Mouse (Mus musculus) cerebellum, adult 2 months (tissue): Measurements from ENCODE around the gene Krtap9-5. TPM values are rescaled to one million over a fixed set of nuclear protein-coding genes. Genes with fewer than 3 reads are reported as not detected.

Source experiments
- DNase-seq, 2 experiments: peaks; one replicate each; pipeline ENCODE4 v3.0.0; 2021
- H3K27ac ChIP-seq: fragments of 200-500 bp; 2 replicates; pipeline ENCODE4 v1.5.1; 2012; ENCODE audit warnings: low read length, control low read depth, inconsistent platforms; ENCODE audit not compliant: insufficient read depth
- H3K27me3 ChIP-seq: fragments of 200-500 bp; 2 replicates; pipeline ENCODE4 v1.6.1; 2012; ENCODE audit warnings: inconsistent platforms, mild to moderate bottlenecking, low read length, moderate library complexity; ENCODE audit not compliant: control insufficient read depth, insufficient read depth
- H3K4me1 ChIP-seq: fragments of 200-500 bp; 2 replicates; pipeline ENCODE4 v1.6.1; 2011; ENCODE audit warnings: low read length; ENCODE audit not compliant: control insufficient read depth, insufficient read depth
- H3K4me3 ChIP-seq: fragments of 200-500 bp; replicated peaks from 2 replicates; pipeline ENCODE3; 2011; ENCODE audit warnings: mild to moderate bottlenecking, low read depth, low read length, control low read depth; ENCODE audit not compliant: insufficient read depth
- CTCF ChIP-seq: fragments of 200-500 bp; IDR thresholded peaks from 2 replicates; pipeline ENCODE4 v1.5.1; 2011; ENCODE audit warnings: low read depth, mild to moderate bottlenecking, control low read depth, low read length, moderate library complexity, borderline replicate concordance; ENCODE audit not compliant: insufficient read depth
- POLR2A ChIP-seq: fragments of 200-500 bp; IDR thresholded peaks from 2 replicates; pipeline ENCODE4 v1.6.1; 2011; ENCODE audit warnings: low read length, control low read depth, borderline replicate concordance; ENCODE audit not compliant: insufficient read depth
- WGBS: fragments of 180-500 bp; shearing (Covaris S2); methylation state at CpG from one replicate; pipeline ENCODE4 v1.1.7; 2018; 5-methylcytosine and 5-hydroxymethylcytosine counted together
- polyA plus RNA-seq: library from polyadenylated mRNA; depleted of rRNA; stranded (reverse); fragments of >200 nt; gene quantifications from 2 replicates; pipeline ENCODE4 v1.2.3, GENCODE M21; 2012; rRNA removed

Krtap9-5 gene
- not detected in 2 replicates for polyA plus RNA-seq

- 92% methylated on average over 2 of the region's 2 CpGs for WGBS
- Histone ChIP-seq H3K27ac (no peak within 1 kb of the TSS), H3K27me3 (no peaks in the 10 kb centered on the region; the same call in 1 of the 2 replicates), H3K4me1 (no peaks in the 10 kb centered on the region), H3K4me3 (no peak within 1 kb of the TSS)
- DNase-seq = no peak
- TF ChIP-seq CTCF = no peak
- TF ChIP-seq POLR2A = no peak
Measured at GRCm38 (mm10) chr11:99948175-99948574, at the start of gene Krtap9-5. Gene Krtap9-5 (plus strand): TSS chr11:99948475.

GRCm38 (mm10) chr11:99907620-99908019 lies 40.7 kb upstream of the Krtap9-5 start, which contains the start of gene Krtap31-1:
Gene Krtap31-1 (plus strand): TSS chr11:99907920.
- no peaks in the 10 kb centered on the region for H3K27me3 ChIP-seq
- no peak within 1 kb of the TSS for H3K27ac ChIP-seq
- WGBS = 90% methylated on average over 2 of the region's 2 CpGs
- TF ChIP-seq POLR2A (no peak), CTCF (no peak)
- H3K4me3 ChIP-seq = no peak within 1 kb of the TSS
- H3K4me1 ChIP-seq = no peaks in the 10 kb centered on the region
- DNase-seq = no peak

DNA sequence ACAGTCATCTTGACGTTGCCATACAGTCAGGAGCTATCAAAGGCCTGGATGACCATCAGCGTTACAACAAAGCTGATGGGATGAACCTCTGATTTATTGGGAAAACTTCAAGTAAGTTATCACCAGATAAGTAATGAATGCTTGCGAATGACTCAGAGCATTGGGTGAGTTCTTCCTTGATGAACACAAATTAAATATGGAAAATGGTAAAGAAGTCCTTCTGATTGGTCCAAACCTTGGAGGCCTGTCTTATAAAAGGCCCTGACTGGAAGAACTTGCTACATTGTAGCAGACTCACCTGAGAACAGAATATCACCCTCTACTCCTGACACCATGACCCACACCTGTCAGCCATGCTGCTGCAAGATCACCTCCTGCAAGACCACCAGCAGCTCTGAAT lies 33.8 kb upstream of the Krtap9-5 start, which contains the start of gene Gm11565:
Gm11565 (plus strand) TSS at position 301 of the 400 bp plus-strand sequence.
- DNase-seq = no peak
- Histone ChIP-seq H3K4me3 (no peak within 1 kb of the TSS), H3K4me1 (no peaks in the 10 kb centered on the region), H3K27me3 (no peaks in the 10 kb centered on the region), H3K27ac (no peak within 1 kb of the TSS)
- TF ChIP-seq CTCF (no peak), POLR2A (no peak)
- WGBS = 92% methylated on average over 3 of the region's 3 CpGs

- DNase-seq = no peak
- Histone ChIP-seq H3K4me1 (no peaks in the 10 kb centered on the region), H3K27ac (no peak within 1 kb of the TSS), H3K4me3 (no peak within 1 kb of the TSS), H3K27me3 (no peaks in the 10 kb centered on the region)
- no peak for TF ChIP-seq CTCF
- TF ChIP-seq POLR2A = no peak
- WGBS = 85% methylated on average over 1 of the region's 1 CpGs
Measured at GRCm38 (mm10) chr11:99935991-99936390, 12.3 kb upstream of the Krtap9-5 start, which contains the start of gene Krtap31-2. Gene Krtap31-2 (plus strand): TSS chr11:99936291.

GRCm38 (mm10) chr11:99937751-99938264 lies 10.5 kb upstream of the Krtap9-5 start:
- WGBS = 82% methylated on average over 9 of the region's 9 CpGs
- no peak overlapping the region for H3K27ac ChIP-seq
- TF ChIP-seq CTCF = no peak
- no peak for TF ChIP-seq POLR2A
- no peak for DNase-seq
- no peaks in the 10 kb centered on the region for H3K27me3 ChIP-seq
- no peaks in the 10 kb centered on the region for H3K4me1 ChIP-seq
- no peak overlapping the region for H3K4me3 ChIP-seq

- Histone ChIP-seq H3K27ac (no peak overlapping the region), H3K27me3 (no peaks in the 10 kb centered on the region), H3K4me1 (no peaks in the 10 kb centered on the region), H3K4me3 (no peak overlapping the region)
- 55% methylated on average over 6 of the region's 6 CpGs for WGBS
- TF ChIP-seq POLR2A = no peak
- TF ChIP-seq CTCF = no peak
- no peak for DNase-seq
Measured at GRCm38 (mm10) chr11:99964213-99964612, 15.9 kb downstream of the Krtap9-5 start.

GRCm38 (mm10) chr11:99965961-99966360 lies 17.7 kb downstream of the Krtap9-5 start:
- WGBS = 76% methylated on average over 2 of the region's 2 CpGs
- Histone ChIP-seq H3K27ac (no peak overlapping the region), H3K27me3 (no peaks in the 10 kb centered on the region), H3K4me3 (no peak overlapping the region), H3K4me1 (no peaks in the 10 kb centered on the region)
- TF ChIP-seq CTCF (no peak), POLR2A (no peak)
- DNase-seq = no peak

- H3K27me3 ChIP-seq = no peaks in the 10 kb centered on the region
- H3K4me1 ChIP-seq = no peaks in the 10 kb centered on the region
- no peak for TF ChIP-seq POLR2A
- 59% methylated on average over 5 of the region's 5 CpGs for WGBS
- H3K4me3 ChIP-seq = no peak within 1 kb of the TSS
- no peak for DNase-seq
- no peak within 1 kb of the TSS for H3K27ac ChIP-seq
Measured at GRCm38 (mm10) chr11:99978953-99979352, 30.7 kb downstream of the Krtap9-5 start, which contains the start of gene Krtap29-1. Gene Krtap29-1 (minus strand): TSS chr11:99979053.

- TF ChIP-seq CTCF = no peak
- no peak for TF ChIP-seq POLR2A
- 93% methylated on average over 9 of the region's 9 CpGs for WGBS
- H3K4me3 ChIP-seq = no peak overlapping the region
Measured at GRCm38 (mm10) chr11:99982731-99983130, 34.5 kb downstream of the Krtap9-5 start.

More at GRCm38 (mm10) chr11:99982731-99983130, 34.5 kb downstream of the Krtap9-5 start:
- Histone ChIP-seq H3K27ac (no peak overlapping the region), H3K4me1 (peaks cover 15% of the 10 kb centered on the region), H3K27me3 (no peaks in the 10 kb centered on the region)
- no peak for DNase-seq
